In the genomic region with DNA sequence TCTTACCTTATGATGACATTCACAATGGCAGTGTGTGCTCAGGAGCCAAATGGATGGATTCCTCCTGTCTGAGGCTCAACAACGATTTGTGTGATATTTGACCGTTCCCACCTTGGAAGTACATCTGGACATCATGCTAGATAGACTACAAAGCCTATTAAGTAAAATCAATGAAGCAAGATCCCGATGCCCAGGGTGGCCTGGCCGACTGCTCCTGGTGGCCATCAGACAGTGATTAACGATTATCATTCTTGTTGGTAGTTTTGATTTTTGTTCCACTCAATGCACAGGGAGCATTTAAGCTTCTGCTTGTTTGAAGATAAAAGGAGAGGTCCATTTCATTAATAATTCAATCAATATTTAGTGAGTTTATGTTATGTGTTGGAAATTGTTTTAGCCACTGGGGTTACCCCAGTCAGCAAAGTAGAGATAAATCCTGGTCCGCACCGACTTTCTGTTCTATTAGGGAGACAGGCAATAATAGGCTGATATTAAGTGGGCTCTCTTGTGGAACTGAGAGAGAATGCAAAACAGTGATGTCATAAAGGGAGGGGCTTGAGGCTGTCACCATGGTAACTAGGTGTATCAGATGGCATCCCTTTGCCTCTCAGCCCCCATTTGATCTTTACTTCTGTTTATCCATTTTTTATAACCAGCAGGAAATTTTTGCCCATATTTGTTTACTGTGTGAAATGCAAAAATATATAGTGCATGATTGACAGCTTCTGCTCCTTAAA, we compare ENCODE assay signal across 16 mouse cellular contexts.
A peak's percentile ranks its signal among the peaks of the same experiment; 100 is the strongest.
DNase-seq lines count a peak whose midpoint lies in the region; ATAC-seq and TF ChIP-seq lines count a peak whose summit lies in the region.
"Had no signal": no experiment of that assay in that cellular context is flagged by ENCODE, and none has a peak within 500 bp of the region (broad histone marks: within the 10 kb centered on the region; RNA-seq: fewer than 3 reads in every experiment).

No protein-coding gene starts in this region.

- no peaks in the 10 kb centered on the region for H3K27me3 ChIP-seq in midbrain, embryonic 12.5 days
- no peaks in the 10 kb centered on the region for H3K27me3 ChIP-seq in midbrain, embryonic 10.5 days (ENCODE audit: low read depth, poor library complexity, severe bottlenecking)
- H3K27me3 ChIP-seq in forebrain, postnatal 0 days (ENCODE audit: insufficient read depth, low read length), result no peaks in the 10 kb centered on the region
- H3K27me3 ChIP-seq in midbrain, embryonic 14.5 days (ENCODE audit: control insufficient read depth, insufficient read depth, low read length), result no peaks in the 10 kb centered on the region
- H3K27me3 ChIP-seq in liver, postnatal 0 days (ENCODE audit: insufficient read depth, low read length), result no peaks in the 10 kb centered on the region
- H3K27me3 ChIP-seq: embryonic facial prominence, embryonic 13.5 days; limb, embryonic 12.5 days had no signal

- H3K36me3 ChIP-seq in midbrain, embryonic 12.5 days, result no peaks in the 10 kb centered on the region
- H3K36me3 ChIP-seq in midbrain, embryonic 10.5 days, result no peaks in the 10 kb centered on the region
- no peaks in the 10 kb centered on the region for H3K36me3 ChIP-seq in forebrain, postnatal 0 days (ENCODE audit: insufficient read depth)
- no peaks in the 10 kb centered on the region for H3K36me3 ChIP-seq in midbrain, embryonic 14.5 days (ENCODE audit: control insufficient read depth, insufficient read depth, low read length)
- H3K36me3 ChIP-seq in liver, postnatal 0 days (replicated peaks; ENCODE audit: insufficient read depth, low read length), result no peaks in the 10 kb centered on the region
- H3K36me3 ChIP-seq: embryonic facial prominence, embryonic 13.5 days; limb, embryonic 12.5 days had no signal

- TF ChIP-seq EP300 in liver, postnatal 0 days (IDR thresholded peaks at IDR 0.05; ENCODE audit: low read depth), result no peak

- 78% methylated on average over 7 of the region's 7 CpGs for WGBS in midbrain, embryonic 12.5 days
- 85% methylated on average over 7 of the region's 7 CpGs for WGBS in midbrain, embryonic 10.5 days
- 69% methylated on average over 7 of the region's 7 CpGs for WGBS in forebrain, postnatal 0 days
- 68% methylated on average over 7 of the region's 7 CpGs for WGBS in midbrain, embryonic 14.5 days
- 80% methylated on average over 7 of the region's 7 CpGs for WGBS in liver, postnatal 0 days (ENCODE audit: insufficient replicate concordance)

- ATAC-seq in midbrain, embryonic 12.5 days (ENCODE audit: low FRiP score, low read depth), result peak; percentile 70
- ATAC-seq in forebrain, postnatal 0 days, result peak; percentile 54; the same call in 1 of the 2 replicates
- ATAC-seq in midbrain, embryonic 14.5 days (ENCODE audit: low FRiP score, low TSS enrichment), result no peak
- no peak for ATAC-seq in liver, postnatal 0 days
- ATAC-seq: CD4-positive, CD25-positive, alpha-beta regulatory T cell, adult 4 months; inflammation-experienced regulatory T-cells, adult 6 months had no signal

- H3K4me2 ChIP-seq in midbrain, embryonic 12.5 days (replicated peaks), result no peak overlapping the region
- no peak overlapping the region for H3K4me2 ChIP-seq in forebrain, postnatal 0 days (ENCODE audit: low read depth)
- no peak overlapping the region for H3K4me2 ChIP-seq in midbrain, embryonic 14.5 days (ENCODE audit: low read length)
- H3K4me2 ChIP-seq in liver, postnatal 0 days (ENCODE audit: low read depth, low read length), result no peak overlapping the region
- H3K4me2 ChIP-seq: embryonic facial prominence, embryonic 13.5 days; limb, embryonic 12.5 days had no signal

- DNase-seq in midbrain, embryonic 10.5 days (ENCODE audit: low spot score), result no peak
- no peak for DNase-seq in forebrain, postnatal 0 days
- DNase-seq in midbrain, embryonic 14.5 days, result peak; percentile 43
- no peak for DNase-seq in cerebellum, adult 11 months
- no peak for DNase-seq in cerebellum, postnatal 10 days
- DNase-seq in liver, postnatal 0 days, result no peak
- DNase-seq: adrenal gland, postnatal 14 days; cerebellum, postnatal 25 days; gastrocnemius, postnatal 10 days; lung, postnatal 10 days had no signal

- H3K4me1 ChIP-seq in midbrain, embryonic 12.5 days, result peaks cover 4% of the 10 kb centered on the region; the same call in 1 of the 2 replicates
- H3K4me1 ChIP-seq in midbrain, embryonic 10.5 days, result peaks cover 10% of the 10 kb centered on the region; the same call in 1 of the 2 replicates
- H3K4me1 ChIP-seq in forebrain, postnatal 0 days (ENCODE audit: insufficient read depth), result no peaks in the 10 kb centered on the region
- H3K4me1 ChIP-seq in midbrain, embryonic 14.5 days (ENCODE audit: control insufficient read depth, insufficient read depth, low read length), result no peaks in the 10 kb centered on the region
- no peaks in the 10 kb centered on the region for H3K4me1 ChIP-seq in liver, postnatal 0 days (ENCODE audit: insufficient read depth)
- H3K4me1 ChIP-seq: embryonic facial prominence, embryonic 13.5 days had no signal

- no peaks in the 10 kb centered on the region for H3K9me3 ChIP-seq in midbrain, embryonic 12.5 days
- no peaks in the 10 kb centered on the region for H3K9me3 ChIP-seq in midbrain, embryonic 10.5 days (replicated peaks)
- no peaks in the 10 kb centered on the region for H3K9me3 ChIP-seq in forebrain, postnatal 0 days (ENCODE audit: low read length)
- H3K9me3 ChIP-seq in midbrain, embryonic 14.5 days (ENCODE audit: control insufficient read depth, low read length), result no peaks in the 10 kb centered on the region
- H3K9me3 ChIP-seq in liver, postnatal 0 days (ENCODE audit: low read length), result no peaks in the 10 kb centered on the region
- H3K9me3 ChIP-seq: embryonic facial prominence, embryonic 13.5 days; limb, embryonic 12.5 days had no signal

- no peak overlapping the region for H3K4me3 ChIP-seq in midbrain, embryonic 12.5 days
- H3K4me3 ChIP-seq in midbrain, embryonic 10.5 days, result no peak overlapping the region
- H3K4me3 ChIP-seq in forebrain, postnatal 0 days (ENCODE audit: low read depth, low read length), result no peak overlapping the region
- H3K4me3 ChIP-seq in midbrain, embryonic 14.5 days (replicated peaks; ENCODE audit: low read depth, low read length), result no peak overlapping the region
- no peak overlapping the region for H3K4me3 ChIP-seq in liver, postnatal 0 days (ENCODE audit: low read depth, low read length)
- H3K4me3 ChIP-seq: embryonic facial prominence, embryonic 13.5 days; limb, embryonic 12.5 days had no signal

- H3K9ac ChIP-seq in midbrain, embryonic 12.5 days (replicated peaks), result no peak overlapping the region
- H3K9ac ChIP-seq in forebrain, postnatal 0 days, result no peak overlapping the region
- H3K9ac ChIP-seq in midbrain, embryonic 14.5 days (replicated peaks; ENCODE audit: low read length), result no peak overlapping the region
- no peak overlapping the region for H3K9ac ChIP-seq in liver, postnatal 0 days (replicated peaks)
- H3K9ac ChIP-seq: embryonic facial prominence, embryonic 13.5 days; limb, embryonic 12.5 days; liver, embryonic 14.5 days had no signal

- no peak for TF ChIP-seq CTCF in forebrain, postnatal 0 days (IDR thresholded peaks at IDR 0.05; ENCODE audit: low read depth)
- no peak for TF ChIP-seq CTCF in liver, postnatal 0 days (IDR thresholded peaks at IDR 0.05; ENCODE audit: low read depth)

- no peak overlapping the region for H3K27ac ChIP-seq in midbrain, embryonic 12.5 days (replicated peaks)
- no peak overlapping the region for H3K27ac ChIP-seq in midbrain, embryonic 10.5 days (replicated peaks)
- no peak overlapping the region for H3K27ac ChIP-seq in forebrain, postnatal 0 days (ENCODE audit: low read depth, low read length)
- H3K27ac ChIP-seq in midbrain, embryonic 14.5 days (replicated peaks; ENCODE audit: low read depth, low read length), result no peak overlapping the region
- H3K27ac ChIP-seq in liver, postnatal 0 days (ENCODE audit: low read depth), result no peak overlapping the region
- H3K27ac ChIP-seq: embryonic facial prominence, embryonic 13.5 days; limb, embryonic 12.5 days; liver, embryonic 14.5 days had no signal

Comparison
In these comparisons a context has a peak if more than half of its experiments do, and no peak if none do; other contexts are left out.
1. ATAC-seq: peak in midbrain, embryonic 12.5 days (single experiment) and forebrain, postnatal 0 days (single experiment); none in midbrain, embryonic 14.5 days (single experiment) and liver, postnatal 0 days (single experiment).